In the genomic region with DNA sequence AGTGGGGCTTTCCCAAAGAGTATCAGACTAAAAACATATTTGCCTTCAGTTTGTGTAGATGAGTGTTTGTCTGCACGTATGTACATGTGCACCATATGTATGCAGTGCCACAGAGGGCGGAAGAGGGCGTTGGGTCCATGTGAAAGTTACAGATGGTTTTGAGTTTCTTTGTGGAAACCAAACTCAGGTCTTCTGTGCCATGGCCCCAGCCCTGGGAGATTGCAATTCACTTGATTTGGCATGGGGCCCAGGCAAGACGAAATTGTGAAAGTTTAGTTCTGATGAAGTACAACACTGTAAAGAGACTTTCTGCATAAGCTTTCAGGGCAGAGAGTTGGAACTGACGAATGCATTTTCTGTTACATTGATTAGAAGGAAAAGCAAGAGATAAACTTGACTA, we compare ENCODE assay signal across 9 mouse cellular contexts.
DNase-seq lines count a peak whose midpoint lies in the region; ATAC-seq and TF ChIP-seq lines count a peak whose summit lies in the region.
"Had no signal": no experiment of that assay in that cellular context is flagged by ENCODE, and none has a peak within 500 bp of the region (broad histone marks: within the 10 kb centered on the region; RNA-seq: fewer than 3 reads in every experiment).

No protein-coding gene starts in this region.

- TF ChIP-seq EP300 in heart, adult 2 months (IDR thresholded peaks at IDR 0.05; ENCODE audit: insufficient read depth, low read depth, low read length) = no peak

- H3K9ac ChIP-seq in heart, adult 2 months (ENCODE audit: low read depth, low read length) = no peak overlapping the region
- H3K9ac ChIP-seq: hindbrain, embryonic 15.5 days had no signal

- no peak overlapping the region for H3K4me3 ChIP-seq in heart, adult 2 months
- H3K4me3 ChIP-seq: hindbrain, embryonic 15.5 days had no signal

- no peaks in the 10 kb centered on the region for H3K27me3 ChIP-seq in heart, adult 2 months (ENCODE audit: control insufficient read depth, insufficient read depth, low read length)
- H3K27me3 ChIP-seq: hindbrain, embryonic 15.5 days had no signal

- H3K27ac ChIP-seq in heart, adult 2 months = no peak overlapping the region

- ATAC-seq in megakaryocyte-erythroid progenitor cell, adult 5-6 weeks (replicated peaks; ENCODE audit: low FRiP score, low TSS enrichment, poor library complexity, severe bottlenecking) = no peak

- no peaks in the 10 kb centered on the region for H3K36me3 ChIP-seq in heart, adult 2 months (ENCODE audit: control insufficient read depth, insufficient read depth, low read length)
- H3K36me3 ChIP-seq: hindbrain, embryonic 15.5 days had no signal

- peak; percentile 21 to 28 for DNase-seq in heart, adult 2 months
- no peak for DNase-seq in heart, postnatal 25 days (ENCODE audit: low spot score)
- peak; percentile 19 for DNase-seq in urinary bladder, postnatal 14 days (ENCODE audit: low spot score)
- no peak for DNase-seq in urinary bladder, adult 18-20 months (ENCODE audit: low spot score in 2 of 2)
- DNase-seq in kidney, postnatal 14 days = peak; percentile 48
- DNase-seq in embryo, embryonic 10.5 days (ENCODE audit: low spot score) = no peak
- no peak for DNase-seq in natural killer cell, adult 2 months (ENCODE audit: low spot score in 2 of 2)

- TF ChIP-seq POLR2A in heart, adult 2 months (IDR thresholded peaks at IDR 0.05; ENCODE audit: insufficient read depth, low read depth, low read length) = no peak

- 75% methylated on average over 5 of the region's 5 CpGs for WGBS in heart, adult 2 months

- TF ChIP-seq CTCF in heart, adult 2 months (IDR thresholded peaks at IDR 0.05) = no peak

- intact Hi-C loops in heart, adult 2 months (cut with DNase I) = no loop called here
- intact Hi-C loops in heart, postnatal 25 days (cut with DNase I) = no loop called here

- H3K79me2 ChIP-seq in heart, adult 2 months (replicated peaks; ENCODE audit: control insufficient read depth, insufficient read depth, low read length) = no peaks in the 10 kb centered on the region

- H3K4me1 ChIP-seq in heart, adult 2 months (ENCODE audit: control insufficient read depth, insufficient read depth, low read length) = no peaks in the 10 kb centered on the region; the same call in 1 of the 2 replicates

Comparison
In these comparisons a context has a peak if more than half of its experiments do, and no peak if none do; other contexts are left out.
1. DNase-seq: peak in heart, adult 2 months (2 of 2), urinary bladder, postnatal 14 days (single experiment) and kidney, postnatal 14 days (single experiment); none in heart, postnatal 25 days (single experiment), urinary bladder, adult 18-20 months (0 of 2), embryo, embryonic 10.5 days (single experiment) and natural killer cell, adult 2 months (0 of 2).